Mouse (Mus musculus): ENCODE measurements around the gene Slc23a4. TPM values are rescaled to one million over a fixed set of nuclear protein-coding genes. Genes with fewer than 3 reads are reported as not detected.

Slc23a4 gene
- polyA plus RNA-seq, 1 experiment from 2014 or later, result 0.42 TPM

GRCm38 (mm10) chr6:34936743-34937142 lies 51.5 kb downstream of the Slc23a4 start:
- no peak overlapping the region for H3K9ac ChIP-seq (replicated peaks)
- no peaks in the 10 kb centered on the region for H3K36me3 ChIP-seq
- H3K27me3 ChIP-seq (replicated peaks), result no peaks in the 10 kb centered on the region
- H3K9me3 ChIP-seq (replicated peaks), result no peaks in the 10 kb centered on the region
- WGBS, result 82% methylated on average over 5 of the region's 5 CpGs
- no peak overlapping the region for H3K27ac ChIP-seq (replicated peaks)
- no peaks in the 10 kb centered on the region for H3K4me1 ChIP-seq
- no peak overlapping the region for H3K4me2 ChIP-seq
- H3K4me3 ChIP-seq (replicated peaks), result no peak overlapping the region
- no peak for ATAC-seq (ENCODE audit: low FRiP score)

GRCm38 (mm10) chr6:34932633-34933032 lies 55.6 kb downstream of the Slc23a4 start:
- no peak for ATAC-seq (ENCODE audit: low FRiP score)
- Histone ChIP-seq H3K4me1 (no peaks in the 10 kb centered on the region), H3K9me3 (replicated peaks) (no peaks in the 10 kb centered on the region), H3K4me3 (replicated peaks) (no peak overlapping the region), H3K4me2 (no peak overlapping the region), H3K9ac (replicated peaks) (no peak overlapping the region), H3K27me3 (replicated peaks) (no peaks in the 10 kb centered on the region), H3K27ac (replicated peaks) (no peak overlapping the region), H3K36me3 (no peaks in the 10 kb centered on the region)
- WGBS, result 88% methylated on average over 1 of the region's 1 CpGs

- Histone ChIP-seq H3K4me3 (replicated peaks) (no peak overlapping the region), H3K9me3 (replicated peaks) (no peaks in the 10 kb centered on the region), H3K27ac (replicated peaks) (no peak overlapping the region), H3K27me3 (replicated peaks) (no peaks in the 10 kb centered on the region), H3K4me2 (no peak overlapping the region), H3K4me1 (no peaks in the 10 kb centered on the region), H3K36me3 (no peaks in the 10 kb centered on the region), H3K9ac (replicated peaks) (no peak overlapping the region)
- 93% methylated on average over 8 of the region's 8 CpGs for WGBS
- no peak for ATAC-seq (ENCODE audit: low FRiP score)
These were observed 60.6 kb downstream of the Slc23a4 start for GRCm38 (mm10) chr6:34927594-34927993.

GRCm38 (mm10) chr6:34927156-34927555 lies 61.0 kb downstream of the Slc23a4 start:
- Histone ChIP-seq H3K4me3 (replicated peaks) (no peak overlapping the region), H3K27me3 (replicated peaks) (no peaks in the 10 kb centered on the region), H3K9ac (replicated peaks) (no peak overlapping the region), H3K4me1 (no peaks in the 10 kb centered on the region), H3K4me2 (no peak overlapping the region), H3K36me3 (no peaks in the 10 kb centered on the region), H3K9me3 (replicated peaks) (no peaks in the 10 kb centered on the region), H3K27ac (replicated peaks) (no peak overlapping the region)
- 46% methylated on average over 4 of the region's 4 CpGs for WGBS
- no peak for ATAC-seq (ENCODE audit: low FRiP score)

GRCm38 (mm10) chr6:34921941-34922340 lies 66.3 kb downstream of the Slc23a4 start:
- no peak overlapping the region for H3K4me2 ChIP-seq
- 67% methylated on average over 13 of the region's 14 CpGs for WGBS
- ATAC-seq (ENCODE audit: low FRiP score), result no peak
- no peaks in the 10 kb centered on the region for H3K9me3 ChIP-seq (replicated peaks)
- no peaks in the 10 kb centered on the region for H3K4me1 ChIP-seq
- H3K27ac ChIP-seq (replicated peaks), result no peak overlapping the region
- no peaks in the 10 kb centered on the region for H3K27me3 ChIP-seq (replicated peaks)
- no peak overlapping the region for H3K4me3 ChIP-seq (replicated peaks)
- no peak overlapping the region for H3K9ac ChIP-seq (replicated peaks)
- H3K36me3 ChIP-seq, result no peaks in the 10 kb centered on the region

GRCm38 (mm10) chr6:34920631-34921030 lies 67.6 kb downstream of the Slc23a4 start:
- Histone ChIP-seq H3K27ac (replicated peaks) (no peak overlapping the region), H3K9ac (replicated peaks) (no peak overlapping the region), H3K4me3 (replicated peaks) (no peak overlapping the region), H3K4me2 (no peak overlapping the region), H3K27me3 (replicated peaks) (no peaks in the 10 kb centered on the region), H3K36me3 (no peaks in the 10 kb centered on the region), H3K9me3 (replicated peaks) (no peaks in the 10 kb centered on the region), H3K4me1 (no peaks in the 10 kb centered on the region)
- ATAC-seq (ENCODE audit: low FRiP score), result no peak
- 96% methylated on average over 12 of the region's 12 CpGs for WGBS

GRCm38 (mm10) chr6:34919956-34920355 lies 68.2 kb downstream of the Slc23a4 start, which contains the start of gene Stra8:
Gene Stra8, plus strand, starts transcription at chr6:34920163.
- no peaks in the 10 kb centered on the region for H3K9me3 ChIP-seq (replicated peaks)
- H3K36me3 ChIP-seq, result no peaks in the 10 kb centered on the region
- no peak within 1 kb of the TSS for H3K4me3 ChIP-seq (replicated peaks)
- H3K4me1 ChIP-seq, result no peaks in the 10 kb centered on the region
- H3K27me3 ChIP-seq (replicated peaks), result no peaks in the 10 kb centered on the region
- no peak for ATAC-seq (ENCODE audit: low FRiP score)
- no peak within 1 kb of the TSS for H3K27ac ChIP-seq (replicated peaks)
- no peak within 1 kb of the TSS for H3K9ac ChIP-seq (replicated peaks)
- WGBS, result 53% methylated on average over 10 of the region's 10 CpGs
- H3K4me2 ChIP-seq, result no peak within 1 kb of the TSS

GRCm38 (mm10) chr6:34919146-34919545 lies 69.1 kb downstream of the Slc23a4 start:
- ATAC-seq (ENCODE audit: low FRiP score), result no peak
- H3K27ac ChIP-seq (replicated peaks), result no peak overlapping the region
- no peak overlapping the region for H3K4me3 ChIP-seq (replicated peaks)
- no peaks in the 10 kb centered on the region for H3K9me3 ChIP-seq (replicated peaks)
- H3K36me3 ChIP-seq, result no peaks in the 10 kb centered on the region
- H3K9ac ChIP-seq (replicated peaks), result no peak overlapping the region
- WGBS, result 85% methylated on average over 7 of the region's 7 CpGs
- no peak overlapping the region for H3K4me2 ChIP-seq
- H3K27me3 ChIP-seq (replicated peaks), result no peaks in the 10 kb centered on the region
- H3K4me1 ChIP-seq, result no peaks in the 10 kb centered on the region

- H3K27ac ChIP-seq (replicated peaks), result no peak overlapping the region
- no peaks in the 10 kb centered on the region for H3K27me3 ChIP-seq (replicated peaks)
- ATAC-seq (ENCODE audit: low FRiP score), result no peak
- 90% methylated on average over 3 of the region's 3 CpGs for WGBS
- H3K4me3 ChIP-seq (replicated peaks), result no peak overlapping the region
- no peaks in the 10 kb centered on the region for H3K36me3 ChIP-seq
- no peaks in the 10 kb centered on the region for H3K9me3 ChIP-seq (replicated peaks)
- peaks cover 7% of the 10 kb centered on the region for H3K4me1 ChIP-seq
- no peak overlapping the region for H3K9ac ChIP-seq (replicated peaks)
- H3K4me2 ChIP-seq, result no peak overlapping the region
These were observed 73.7 kb downstream of the Slc23a4 start for GRCm38 (mm10) chr6:34914462-34914861.

- no peak overlapping the region for H3K9ac ChIP-seq (replicated peaks)
- no peak for ATAC-seq (ENCODE audit: low FRiP score)
- 85% methylated on average over 13 of the region's 13 CpGs for WGBS
- H3K27me3 ChIP-seq (replicated peaks), result no peaks in the 10 kb centered on the region
- no peak overlapping the region for H3K4me3 ChIP-seq (replicated peaks)
- peaks cover 17% of the 10 kb centered on the region for H3K4me1 ChIP-seq
- no peak overlapping the region for H3K27ac ChIP-seq (replicated peaks)
- no peaks in the 10 kb centered on the region for H3K36me3 ChIP-seq
- H3K9me3 ChIP-seq (replicated peaks), result no peaks in the 10 kb centered on the region
- H3K4me2 ChIP-seq, result no peak overlapping the region
These were observed 74.7 kb downstream of the Slc23a4 start for GRCm38 (mm10) chr6:34913341-34914040.

- H3K27me3 ChIP-seq (replicated peaks), result no peaks in the 10 kb centered on the region
- peak; percentile 96 for ATAC-seq (ENCODE audit: low FRiP score)
- H3K4me1 ChIP-seq, result peaks cover 27% of the 10 kb centered on the region
- H3K27ac ChIP-seq (replicated peaks), result peak within 1 kb of the TSS; percentile 90
- H3K4me2 ChIP-seq, result peak within 1 kb of the TSS; percentile 64
- H3K36me3 ChIP-seq, result peaks cover 23% of the 10 kb centered on the region
- no peaks in the 10 kb centered on the region for H3K9me3 ChIP-seq (replicated peaks)
- peak within 1 kb of the TSS; percentile 72 for H3K9ac ChIP-seq (replicated peaks)
- peak within 1 kb of the TSS; percentile 76 for H3K4me3 ChIP-seq (replicated peaks)
- WGBS, result under 1% methylated on average over 64 of the region's 64 CpGs
These were observed 77.6 kb downstream of the Slc23a4 start, which contains the start of gene Wdr91 for GRCm38 (mm10) chr6:34910371-34911219. Gene Wdr91, minus strand, starts transcription at chr6:34910876.
